Mouse (Mus musculus) urinary bladder, adult 2 months (tissue): ENCODE data around the gene Usp7. TPM values are rescaled to one million over a fixed set of nuclear protein-coding genes. Genes with fewer than 3 reads are reported as not detected.
"Not testable (repeated sequence)": the region's sequence is repeated elsewhere in the genome, so short reads cannot be mapped to it uniquely, and the experiment has no call there.

ENCODE experiments used
- DNase-seq: peaks from one replicate; pipeline ENCODE4 v3.0.0; 2022; ENCODE audit warnings: low spot score
- polyA plus RNA-seq: library from polyadenylated mRNA; depleted of rRNA; stranded (reverse); fragments of >200 nt; gene quantifications from 2 replicates; pipeline ENCODE4 v1.2.3, GENCODE M21; 2012

Gene Usp7
- polyA plus RNA-seq, 1 experiment: 61.8 TPM

GRCm38 (mm10) chr16:8752334-8752733, 39.8 kb downstream of the Usp7 start:
- DNase-seq: no peak

- no peak for DNase-seq
Observed at GRCm38 (mm10) chr16:8751555-8752235, 40.4 kb downstream of the Usp7 start.

GRCm38 (mm10) chr16:8748904-8749303, 43.2 kb downstream of the Usp7 start:
- no peak for DNase-seq

- no peak for DNase-seq
Observed at GRCm38 (mm10) chr16:8748175-8748846, 43.8 kb downstream of the Usp7 start.

GRCm38 (mm10) chr16:8747772-8748171, 44.3 kb downstream of the Usp7 start:
- no peak for DNase-seq

- no peak for DNase-seq
Observed at GRCm38 (mm10) chr16:8746509-8746908, 45.6 kb downstream of the Usp7 start.

GRCm38 (mm10) chr16:8745751-8746150, 46.4 kb downstream of the Usp7 start:
- DNase-seq: no peak

- DNase-seq: no peak
Observed at GRCm38 (mm10) chr16:8743989-8744388, 48.1 kb downstream of the Usp7 start.

GRCm38 (mm10) chr16:8741697-8742096, 50.4 kb downstream of the Usp7 start:
- DNase-seq: no peak

GRCm38 (mm10) chr16:8741110-8741509, 51.0 kb downstream of the Usp7 start:
- no peak for DNase-seq

GRCm38 (mm10) chr16:8738542-8739514, 53.3 kb downstream of the Usp7 start:
- DNase-seq: peak; percentile 87

GRCm38 (mm10) chr16:8737666-8738541, 54.2 kb downstream of the Usp7 start:
- DNase-seq: peak; percentile 52

- no peak for DNase-seq
Observed at GRCm38 (mm10) chr16:8737341-8737665, 54.8 kb downstream of the Usp7 start.

GRCm38 (mm10) chr16:8736757-8737156, 55.4 kb downstream of the Usp7 start:
- no peak for DNase-seq

- no peak for DNase-seq
Observed at GRCm38 (mm10) chr16:8736032-8736431, 56.1 kb downstream of the Usp7 start.

- DNase-seq: no peak
Observed at GRCm38 (mm10) chr16:8734693-8735092, 57.4 kb downstream of the Usp7 start.

GRCm38 (mm10) chr16:8733624-8734023, 58.5 kb downstream of the Usp7 start:
- no peak for DNase-seq

- DNase-seq: not testable (repeated sequence)
Observed at GRCm38 (mm10) chr16:8732450-8732849, 59.7 kb downstream of the Usp7 start.

- no peak for DNase-seq
Observed at GRCm38 (mm10) chr16:8731630-8732029, 60.5 kb downstream of the Usp7 start.

- no peak for DNase-seq
Observed at GRCm38 (mm10) chr16:8728111-8728748, 63.9 kb downstream of the Usp7 start.

- DNase-seq: no peak
Observed at GRCm38 (mm10) chr16:8725807-8726206, 66.3 kb downstream of the Usp7 start.
